Mouse (Mus musculus): ENCODE results near the gene Olfr584. TPM values are rescaled to one million over a fixed set of nuclear protein-coding genes. Genes with fewer than 3 reads are reported as not detected.

The Olfr584 gene
- polyA plus RNA-seq (2016; fragmentation: Nextera tagmentation; extraction: Ambion mirVana), result not detected in 2 replicates

GRCm38 (mm10) chr7:103081585-103081984 lies at the start of gene Olfr584:
Gene Olfr584, plus strand, starts transcription at chr7:103081885.
- H3K9me3 ChIP-seq, result peaks cover 15% of the 10 kb centered on the region
- no peaks in the 10 kb centered on the region for H3K4me1 ChIP-seq
- 86% methylated on average over 1 of the region's 1 CpGs for WGBS
- no peak within 1 kb of the TSS for H3K4me3 ChIP-seq
- no peaks in the 10 kb centered on the region for H3K27me3 ChIP-seq (replicated peaks; ENCODE audit: low read depth, poor library complexity, severe bottlenecking)
- no peaks in the 10 kb centered on the region for H3K36me3 ChIP-seq (replicated peaks)
- DNase-seq (ENCODE audit: low spot score), result no peak
- H3K27ac ChIP-seq (replicated peaks), result no peak within 1 kb of the TSS

GRCm38 (mm10) chr7:103037724-103038123 lies 44.0 kb upstream of the Olfr584 start, which contains the start of gene Olfr582:
Gene Olfr582, plus strand, starts transcription at chr7:103038024.
- Histone ChIP-seq H3K36me3 (replicated peaks) (no peaks in the 10 kb centered on the region), H3K27ac (replicated peaks) (no peak within 1 kb of the TSS), H3K4me1 (no peaks in the 10 kb centered on the region)

GRCm38 (mm10) chr7:103051000-103051399 lies 30.7 kb upstream of the Olfr584 start, which contains the start of gene Olfr583:
Gene Olfr583, plus strand, starts transcription at chr7:103051300.
- H3K27ac ChIP-seq (replicated peaks), result no peak within 1 kb of the TSS
- no peaks in the 10 kb centered on the region for H3K4me1 ChIP-seq
- WGBS, result 91% methylated on average over 1 of the region's 1 CpGs
- H3K4me3 ChIP-seq, result no peak within 1 kb of the TSS
- H3K9me3 ChIP-seq, result no peaks in the 10 kb centered on the region
- H3K27me3 ChIP-seq (replicated peaks; ENCODE audit: low read depth, poor library complexity, severe bottlenecking), result no peaks in the 10 kb centered on the region
- no peak for DNase-seq (ENCODE audit: low spot score)
- no peaks in the 10 kb centered on the region for H3K36me3 ChIP-seq (replicated peaks)

More at GRCm38 (mm10) chr7:103037724-103038123, 44.0 kb upstream of the Olfr584 start, which contains the start of gene Olfr582:
- Histone ChIP-seq H3K9me3 (no peaks in the 10 kb centered on the region), H3K4me3 (no peak within 1 kb of the TSS), H3K27me3 (replicated peaks; ENCODE audit: low read depth, poor library complexity, severe bottlenecking) (no peaks in the 10 kb centered on the region)
- no peak for DNase-seq (ENCODE audit: low spot score)

- DNase-seq (ENCODE audit: low spot score), result no peak
- Histone ChIP-seq H3K9me3 (no peaks in the 10 kb centered on the region), H3K27ac (replicated peaks) (no peak within 1 kb of the TSS), H3K36me3 (replicated peaks) (no peaks in the 10 kb centered on the region), H3K27me3 (replicated peaks; ENCODE audit: low read depth, poor library complexity, severe bottlenecking) (no peaks in the 10 kb centered on the region), H3K4me3 (no peak within 1 kb of the TSS), H3K4me1 (no peaks in the 10 kb centered on the region)
- WGBS, result 93% methylated on average over 1 of the region's 1 CpGs
These were observed 15.7 kb downstream of the Olfr584 start, which contains the start of gene Olfr585 for GRCm38 (mm10) chr7:103097420-103097819. Gene Olfr585, plus strand, starts transcription at chr7:103097720.

- Histone ChIP-seq H3K27me3 (replicated peaks; ENCODE audit: low read depth, poor library complexity, severe bottlenecking) (no peaks in the 10 kb centered on the region), H3K36me3 (replicated peaks) (no peaks in the 10 kb centered on the region), H3K9me3 (no peaks in the 10 kb centered on the region), H3K4me1 (no peaks in the 10 kb centered on the region), H3K27ac (replicated peaks) (no peak overlapping the region), H3K4me3 (no peak overlapping the region)
- 50% methylated on average over 3 of the region's 3 CpGs for WGBS
- peak; percentile 11 for DNase-seq (ENCODE audit: low spot score)
These were observed 37.7 kb downstream of the Olfr584 start for GRCm38 (mm10) chr7:103119406-103119805.

- H3K4me3 ChIP-seq, result no peak within 1 kb of the TSS
- H3K36me3 ChIP-seq (replicated peaks), result no peaks in the 10 kb centered on the region
- H3K4me1 ChIP-seq, result no peaks in the 10 kb centered on the region
- no peak within 1 kb of the TSS for H3K27ac ChIP-seq (replicated peaks)
- no peaks in the 10 kb centered on the region for H3K9me3 ChIP-seq
- no peak for DNase-seq (ENCODE audit: low spot score)
- WGBS, result 91% methylated on average over 3 of the region's 3 CpGs
- no peaks in the 10 kb centered on the region for H3K27me3 ChIP-seq (replicated peaks; ENCODE audit: low read depth, poor library complexity, severe bottlenecking)
These were observed 43.9 kb downstream of the Olfr584 start, which contains the start of gene Olfr586 for GRCm38 (mm10) chr7:103125538-103125937. Gene Olfr586, minus strand, starts transcription at chr7:103125638.

Other genes with a start within 250 kb of the Olfr584 start
- gene Olfr566, start 223.1 kb upstream of the Olfr584 start, polyA plus RNA-seq (2016; fragmentation: Nextera tagmentation; extraction: Ambion mirVana), result not detected in 2 replicates
- gene Olfr568, start 204.8 kb upstream of the Olfr584 start, polyA plus RNA-seq (2016; fragmentation: Nextera tagmentation; extraction: Ambion mirVana), result not detected in 2 replicates
- not detected in 2 replicates for gene Olfr569, start 191.0 kb upstream of the Olfr584 start, polyA plus RNA-seq (2016; fragmentation: Nextera tagmentation; extraction: Ambion mirVana)
- gene Olfr570, start 187.3 kb upstream of the Olfr584 start, polyA plus RNA-seq (2016; fragmentation: Nextera tagmentation; extraction: Ambion mirVana), result not detected in 2 replicates
- gene Olfr571, start 164.3 kb upstream of the Olfr584 start, polyA plus RNA-seq (2016; fragmentation: Nextera tagmentation; extraction: Ambion mirVana), result 0.07 TPM in 1 of 2 replicates, not detected in the other
- gene Olfr572, start 157.5 kb upstream of the Olfr584 start, polyA plus RNA-seq (2016; fragmentation: Nextera tagmentation; extraction: Ambion mirVana), result not detected in 2 replicates
- gene Olfr573-ps1, start 139.3 kb upstream of the Olfr584 start, polyA plus RNA-seq (2016; fragmentation: Nextera tagmentation; extraction: Ambion mirVana), result not detected in 2 replicates
- not detected in 2 replicates for gene Olfr574, start 133.4 kb upstream of the Olfr584 start, polyA plus RNA-seq (2016; fragmentation: Nextera tagmentation; extraction: Ambion mirVana)
- not detected in 2 replicates for gene Olfr575, start 123.1 kb upstream of the Olfr584 start, polyA plus RNA-seq (2016; fragmentation: Nextera tagmentation; extraction: Ambion mirVana)
- gene Olfr576, start 119.2 kb upstream of the Olfr584 start, polyA plus RNA-seq (2016; fragmentation: Nextera tagmentation; extraction: Ambion mirVana), result not detected in 2 replicates
- not detected in 2 replicates for gene Olfr577, start 105.9 kb upstream of the Olfr584 start, polyA plus RNA-seq (2016; fragmentation: Nextera tagmentation; extraction: Ambion mirVana)
- gene Olfr578, start 92.6 kb upstream of the Olfr584 start, polyA plus RNA-seq (2016; fragmentation: Nextera tagmentation; extraction: Ambion mirVana), result not detected in 2 replicates
- gene Olfr582, start 43.9 kb upstream of the Olfr584 start, polyA plus RNA-seq (2016; fragmentation: Nextera tagmentation; extraction: Ambion mirVana), result not detected in 2 replicates
- gene Olfr583, start 30.6 kb upstream of the Olfr584 start, polyA plus RNA-seq (2016; fragmentation: Nextera tagmentation; extraction: Ambion mirVana), result not detected in 2 replicates
- not detected in 2 replicates for gene Olfr585, start 15.8 kb downstream of the Olfr584 start, polyA plus RNA-seq (2016; fragmentation: Nextera tagmentation; extraction: Ambion mirVana)
- gene Olfr586, start 43.8 kb downstream of the Olfr584 start, polyA plus RNA-seq (2016; fragmentation: Nextera tagmentation; extraction: Ambion mirVana), result not detected in 2 replicates
- not detected in 2 replicates for gene Olfr588-ps1, start 59.0 kb downstream of the Olfr584 start, polyA plus RNA-seq (2016; fragmentation: Nextera tagmentation; extraction: Ambion mirVana)
- gene Olfr589, start 74.5 kb downstream of the Olfr584 start, polyA plus RNA-seq (2016; fragmentation: Nextera tagmentation; extraction: Ambion mirVana), result not detected in 2 replicates
- not detected in 2 replicates for gene Olfr591, start 96.5 kb downstream of the Olfr584 start, polyA plus RNA-seq (2016; fragmentation: Nextera tagmentation; extraction: Ambion mirVana)
- not detected in 2 replicates for gene Olfr592, start 102.9 kb downstream of the Olfr584 start, polyA plus RNA-seq (2016; fragmentation: Nextera tagmentation; extraction: Ambion mirVana)
- not detected in 2 replicates for gene Olfr593, start 130.0 kb downstream of the Olfr584 start, polyA plus RNA-seq (2016; fragmentation: Nextera tagmentation; extraction: Ambion mirVana)
- gene Olfr594, start 135.1 kb downstream of the Olfr584 start, polyA plus RNA-seq (2016; fragmentation: Nextera tagmentation; extraction: Ambion mirVana), result not detected in 2 replicates
- gene Usp17ld, start 170.6 kb downstream of the Olfr584 start, polyA plus RNA-seq (2016; fragmentation: Nextera tagmentation; extraction: Ambion mirVana), result not detected in 2 replicates
- gene Olfr596, start 223.8 kb downstream of the Olfr584 start, polyA plus RNA-seq (2016; fragmentation: Nextera tagmentation; extraction: Ambion mirVana), result not detected in 2 replicates
- not detected in 2 replicates for gene Olfr597, start 234.4 kb downstream of the Olfr584 start, polyA plus RNA-seq (2016; fragmentation: Nextera tagmentation; extraction: Ambion mirVana)
- gene Olfr598, start 241.7 kb downstream of the Olfr584 start, polyA plus RNA-seq (2016; fragmentation: Nextera tagmentation; extraction: Ambion mirVana), result not detected in 2 replicates